Mouse (Mus musculus): ENCODE data around the gene Jak3.
"Not testable (repeated sequence)": the region's sequence is repeated elsewhere in the genome, so short reads cannot be mapped to it uniquely, and the experiment has no call there.

The Jak3 gene

DNA sequence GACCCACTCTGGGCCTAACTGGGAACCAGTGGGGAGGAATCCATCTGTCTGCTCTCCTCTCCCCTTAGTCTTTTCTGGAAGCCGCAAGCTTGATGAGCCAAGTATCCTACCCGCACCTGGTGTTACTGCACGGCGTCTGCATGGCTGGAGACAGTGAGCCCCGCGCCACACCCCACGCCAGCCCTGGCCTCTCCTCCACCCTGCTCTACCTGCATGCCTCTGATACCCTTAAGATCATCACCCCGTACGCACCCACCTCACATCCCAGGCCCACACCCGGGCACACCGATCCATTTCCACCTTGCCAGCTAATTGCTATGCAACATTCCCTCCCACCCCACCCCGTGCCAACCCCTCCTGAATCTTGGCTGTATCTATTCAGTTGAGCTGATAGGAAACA, 6.7 kb downstream of the Jak3 start:
- no peak for ATAC-seq (ENCODE audit: insufficient number of reproducible peaks, low FRiP score, low TSS enrichment)

DNA sequence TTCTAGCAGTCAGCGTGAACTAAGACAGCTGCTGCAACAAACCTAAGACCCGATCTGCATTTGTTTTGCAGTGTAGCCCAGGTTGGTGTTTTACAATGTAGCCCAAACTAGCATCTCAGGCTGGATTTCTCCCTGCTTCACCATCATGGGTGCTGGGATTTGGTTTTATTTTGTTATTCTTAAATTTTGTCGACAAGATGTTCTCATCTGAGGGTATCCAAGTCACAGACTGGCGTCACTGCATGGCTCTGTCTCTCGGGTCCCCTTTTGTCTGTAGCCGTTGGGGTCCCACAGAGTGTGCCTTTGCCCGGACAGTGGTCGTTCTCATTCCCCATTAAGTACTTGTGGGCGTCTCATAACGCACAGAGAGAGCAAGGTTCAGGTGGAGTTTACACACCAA, 8.6 kb downstream of the Jak3 start:
- no peak for ATAC-seq (ENCODE audit: insufficient number of reproducible peaks, low FRiP score, low TSS enrichment)

DNA sequence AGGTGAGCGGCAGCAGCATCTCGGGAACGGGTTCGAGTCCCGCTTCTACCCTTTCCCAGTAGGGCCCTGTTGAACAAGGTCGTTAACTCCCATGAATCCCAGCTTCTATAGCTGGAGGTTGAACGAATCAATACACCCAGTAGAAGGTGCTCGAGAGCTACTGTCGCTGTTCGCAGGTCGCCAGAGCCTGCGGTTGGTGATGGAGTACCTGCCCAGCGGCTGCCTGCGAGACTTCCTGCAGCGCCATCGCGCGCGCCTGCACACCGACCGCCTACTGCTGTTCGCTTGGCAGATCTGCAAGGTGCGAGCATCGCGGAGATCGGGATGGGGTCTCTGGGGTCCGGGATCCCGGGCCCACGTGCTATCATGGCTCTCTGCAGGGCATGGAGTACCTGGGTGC, 9.5 kb downstream of the Jak3 start:
- no peak for ATAC-seq (ENCODE audit: insufficient number of reproducible peaks, low FRiP score, low TSS enrichment)

DNA sequence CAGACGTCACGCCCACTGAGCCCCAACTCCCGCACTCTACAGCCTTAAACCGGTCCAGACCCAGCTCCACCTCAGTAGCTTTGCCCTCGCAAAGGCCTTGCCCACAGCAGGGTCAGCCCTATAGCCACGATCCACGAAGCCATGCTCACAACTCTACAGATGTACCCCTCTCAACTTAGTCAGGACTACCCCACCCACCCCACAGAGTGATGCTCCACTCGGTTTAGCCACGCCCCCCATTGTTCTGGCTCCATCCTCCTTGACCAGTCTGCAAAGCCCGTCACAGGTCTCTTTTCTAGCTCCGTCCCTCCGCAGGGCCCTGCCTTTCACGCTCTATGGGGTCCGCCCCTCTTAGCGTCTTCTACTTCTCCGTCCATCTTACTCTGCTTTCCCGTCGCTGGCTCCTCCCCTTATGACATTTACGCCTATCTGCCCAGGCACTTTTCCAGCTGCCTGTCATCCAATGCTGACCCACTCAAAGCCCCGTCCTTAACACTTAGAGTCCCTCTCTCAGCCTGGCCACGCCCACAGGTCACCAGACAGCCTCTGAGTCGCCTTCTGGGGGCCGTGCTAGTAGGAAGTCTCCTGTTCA, 10.1 kb downstream of the Jak3 start:
- ATAC-seq (ENCODE audit: insufficient number of reproducible peaks, low FRiP score, low TSS enrichment), result no peak

DNA sequence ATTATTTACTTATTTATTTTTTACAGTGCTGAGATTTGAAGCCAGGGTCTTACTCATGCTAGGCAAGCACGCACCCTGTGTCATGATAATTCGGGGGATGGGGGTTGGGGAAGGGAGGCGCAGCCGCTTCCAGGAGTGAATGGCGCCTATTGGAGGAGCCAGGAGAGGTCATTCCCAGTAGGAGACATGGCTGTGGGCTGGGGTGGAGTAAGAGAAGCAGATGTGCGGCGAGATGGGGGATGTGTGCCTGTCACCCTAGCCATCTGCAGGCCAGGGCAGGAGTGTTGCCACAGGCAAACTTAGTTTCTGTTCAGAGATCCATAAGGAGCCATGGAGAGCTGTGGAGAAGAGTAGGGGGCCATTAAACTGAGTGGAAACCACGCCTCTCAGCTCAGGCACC, 11.5 kb downstream of the Jak3 start:
- no peak for ATAC-seq (ENCODE audit: insufficient number of reproducible peaks, low FRiP score, low TSS enrichment)

DNA sequence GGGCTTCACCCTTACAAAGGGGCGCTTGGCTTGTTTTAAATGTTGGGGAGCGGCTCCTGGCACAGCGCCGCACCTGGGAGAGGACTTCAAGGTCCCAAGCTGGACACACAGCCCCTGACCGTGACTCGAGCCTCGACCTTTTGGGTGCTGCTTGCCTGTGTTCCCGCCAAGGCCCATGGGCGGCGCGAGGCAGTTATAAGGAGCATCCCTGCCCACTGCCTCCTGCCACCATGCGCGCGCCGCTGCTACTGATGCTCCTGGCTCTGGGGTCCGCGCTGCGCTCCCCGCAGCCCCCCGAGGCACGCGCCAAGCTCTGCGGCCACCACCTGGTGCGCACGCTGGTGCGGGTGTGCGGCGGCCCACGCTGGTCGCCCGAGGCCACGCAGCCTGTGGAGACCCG, 12.9 kb downstream of the Jak3 start, which contains the start of gene Insl3:
Insl3 (plus strand) TSS at position 187 of the 400 bp plus-strand sequence.
- ATAC-seq (ENCODE audit: insufficient number of reproducible peaks, low FRiP score, low TSS enrichment), result no peak

DNA sequence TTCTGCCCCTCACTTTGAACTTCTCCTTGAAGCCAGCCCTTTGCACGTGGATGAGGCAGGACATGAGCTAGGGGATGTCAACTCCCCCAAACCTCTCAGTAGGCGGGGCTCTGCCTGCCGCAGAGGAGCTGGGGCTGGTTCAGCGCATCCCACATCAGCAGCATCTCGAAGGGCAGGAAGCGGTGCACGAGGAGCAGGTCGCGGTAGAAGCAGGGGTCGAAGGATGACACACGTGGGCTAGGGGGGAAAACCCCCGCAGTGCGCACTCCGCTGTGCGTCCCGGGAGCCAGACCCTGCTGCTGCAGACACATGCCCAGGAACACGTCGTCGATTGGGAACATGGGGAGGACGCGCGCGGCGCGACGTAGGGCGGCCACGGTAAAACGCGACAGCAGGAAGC, 16.4 kb downstream of the Jak3 start:
- no peak for ATAC-seq (ENCODE audit: insufficient number of reproducible peaks, low FRiP score, low TSS enrichment)

DNA sequence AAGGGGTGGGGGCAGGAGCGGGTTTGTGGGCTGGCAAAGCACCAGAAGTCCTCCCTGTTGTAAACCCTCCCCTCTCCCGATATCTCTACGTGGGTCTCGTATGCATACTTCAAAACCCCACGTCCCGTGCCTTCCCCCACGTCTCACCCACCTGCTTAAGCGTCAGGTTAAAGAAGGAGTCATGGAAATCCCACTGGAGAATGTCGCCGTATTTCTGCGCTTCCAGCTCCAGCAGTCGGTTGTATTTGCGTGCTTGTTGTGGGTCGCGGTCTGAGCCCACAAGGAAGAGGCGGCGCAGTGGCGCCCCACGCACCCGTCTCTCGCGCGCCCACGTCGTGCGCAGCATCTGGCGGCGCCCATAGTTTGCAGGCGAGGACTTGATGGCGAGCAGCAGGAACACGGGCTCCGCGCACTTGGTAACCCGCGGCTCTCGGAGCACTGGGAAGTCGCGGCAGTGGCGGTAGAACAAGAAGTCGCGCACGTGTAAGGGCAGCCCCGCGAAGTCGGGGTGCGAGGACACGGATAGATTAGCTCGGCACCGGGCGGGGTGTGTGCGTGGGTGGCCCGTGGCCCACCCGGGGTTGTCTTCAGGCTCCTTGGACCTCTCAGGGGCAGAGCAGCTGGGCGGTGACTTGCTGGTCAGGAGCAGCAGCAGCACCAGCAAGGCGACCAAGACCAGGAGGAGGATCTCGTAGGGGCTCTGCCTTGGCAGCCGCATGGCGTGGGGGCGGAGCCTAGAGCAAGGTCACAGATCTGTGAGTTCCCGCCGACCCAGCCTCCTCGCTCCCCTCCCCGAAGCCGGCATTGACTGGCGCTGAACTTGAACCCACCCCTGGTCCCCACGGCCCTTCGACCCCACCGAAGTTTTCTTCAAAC, 17.3 kb downstream of the Jak3 start:
- no peak for ATAC-seq (ENCODE audit: insufficient number of reproducible peaks, low FRiP score, low TSS enrichment)

DNA sequence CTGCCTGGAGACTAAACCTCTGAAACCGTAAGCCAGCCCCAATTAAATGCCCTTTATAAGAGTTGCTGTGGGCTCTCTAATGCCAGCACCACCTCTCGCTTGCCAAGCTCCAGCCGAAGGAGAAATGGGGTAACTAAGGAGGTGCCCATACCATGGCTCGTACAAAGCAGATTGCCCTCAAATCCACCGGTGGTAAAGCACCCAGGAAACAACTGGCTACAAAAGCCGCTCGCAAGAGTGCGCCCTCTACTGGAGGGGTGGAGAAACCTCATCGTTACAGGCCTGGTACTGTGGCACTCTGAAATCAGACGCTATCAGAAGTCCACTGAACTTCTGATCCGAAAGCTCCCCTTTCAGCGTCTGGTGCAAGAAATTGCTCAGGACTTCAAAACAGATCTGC, 19.4 kb downstream of the Jak3 start:
- ATAC-seq (ENCODE audit: insufficient number of reproducible peaks, low FRiP score, low TSS enrichment), result not testable (repeated sequence)

DNA sequence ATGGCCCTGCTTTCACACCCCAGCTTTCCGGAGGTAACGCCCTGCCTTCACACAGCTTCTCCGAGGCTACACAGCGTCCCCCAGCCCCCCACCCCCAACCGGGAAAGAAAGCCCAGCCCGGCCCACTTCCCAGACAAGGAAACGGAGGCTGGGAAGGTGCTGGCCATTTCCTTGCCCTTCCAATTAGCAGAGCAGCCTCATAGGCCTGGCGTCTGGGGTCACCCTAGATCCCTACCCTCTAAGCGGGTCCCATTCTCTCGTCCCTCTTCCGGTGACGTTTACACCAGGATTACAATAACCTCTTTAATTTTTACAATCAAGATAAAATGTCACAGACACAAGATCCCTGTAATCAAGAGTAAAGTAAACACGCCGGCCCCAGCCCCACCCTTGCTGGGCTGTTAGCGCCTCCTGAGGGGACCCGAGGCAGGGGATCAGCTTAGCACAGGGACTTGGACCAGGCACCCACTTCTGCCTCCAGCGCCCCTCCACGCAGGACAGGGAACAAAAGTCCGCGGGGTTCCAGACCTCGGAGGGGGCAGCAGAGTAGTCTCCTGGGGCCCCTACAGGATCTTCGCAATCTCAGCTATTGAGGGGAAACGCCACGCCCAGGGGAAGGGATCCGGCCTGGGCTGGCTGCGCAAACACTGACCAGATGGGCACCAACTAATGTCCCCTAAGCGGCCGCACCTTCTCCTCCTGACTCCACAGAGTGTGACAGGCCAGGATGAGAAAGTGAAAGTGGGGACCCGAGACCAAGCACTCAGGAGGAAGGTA, 24.6 kb downstream of the Jak3 start:
- ATAC-seq (ENCODE audit: insufficient number of reproducible peaks, low FRiP score, low TSS enrichment), result no peak

DNA sequence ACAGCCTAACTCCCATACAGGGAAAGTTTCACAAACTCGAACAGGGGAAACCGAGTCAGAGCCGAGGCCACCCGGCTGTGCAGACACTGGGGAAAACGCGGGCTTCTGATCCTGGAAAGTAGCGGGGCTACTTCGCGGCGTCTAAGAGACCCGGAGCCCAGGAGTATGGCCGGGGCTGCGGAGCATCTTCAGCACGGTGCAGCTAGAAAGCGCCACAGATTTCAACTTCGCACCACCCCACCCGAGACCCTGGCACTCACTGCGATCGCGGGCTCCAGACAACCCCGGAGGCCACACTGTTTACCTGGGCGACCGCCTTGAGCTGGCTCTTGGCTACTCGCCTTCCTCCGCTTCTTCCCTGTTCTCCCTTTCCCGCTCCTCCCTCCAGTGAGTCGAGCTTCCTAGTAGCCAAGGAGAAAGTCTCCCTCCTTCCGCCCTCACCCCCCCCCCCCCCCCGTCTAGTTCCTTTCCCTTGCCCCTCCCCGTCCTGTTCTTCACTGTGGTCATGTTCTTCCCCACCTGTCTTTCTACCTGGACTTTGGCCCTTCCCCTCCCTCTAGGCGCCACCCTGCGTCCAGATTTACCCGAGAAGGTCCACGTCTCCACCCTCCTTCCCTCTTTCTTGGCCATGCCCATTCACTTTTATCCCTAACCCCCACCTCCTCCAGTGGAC, 25.5 kb downstream of the Jak3 start, which contains the start of gene B3gnt3:
B3gnt3 (minus strand) TSS at position 376 of the 673 bp plus-strand sequence.
- ATAC-seq (ENCODE audit: insufficient number of reproducible peaks, low FRiP score, low TSS enrichment), result no peak

DNA sequence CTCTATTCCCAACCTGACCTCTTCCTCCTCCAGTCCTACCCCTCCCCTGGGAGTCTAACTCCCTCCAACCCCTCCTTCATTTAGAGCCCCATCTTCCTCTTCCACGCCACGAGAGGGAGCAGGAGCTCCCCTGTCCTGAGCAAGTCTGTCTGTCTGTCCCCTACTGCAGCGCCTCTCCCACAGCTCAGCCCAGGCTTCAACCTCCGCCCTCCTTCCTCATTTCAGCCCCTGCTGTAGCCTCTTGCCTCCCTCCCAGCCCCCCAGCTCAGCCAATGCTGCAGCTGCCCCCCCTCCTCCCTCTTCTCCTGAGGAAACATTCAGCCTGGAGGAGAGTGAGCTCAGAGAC, 26.0 kb downstream of the Jak3 start:
- no peak for ATAC-seq (ENCODE audit: insufficient number of reproducible peaks, low FRiP score, low TSS enrichment)

DNA sequence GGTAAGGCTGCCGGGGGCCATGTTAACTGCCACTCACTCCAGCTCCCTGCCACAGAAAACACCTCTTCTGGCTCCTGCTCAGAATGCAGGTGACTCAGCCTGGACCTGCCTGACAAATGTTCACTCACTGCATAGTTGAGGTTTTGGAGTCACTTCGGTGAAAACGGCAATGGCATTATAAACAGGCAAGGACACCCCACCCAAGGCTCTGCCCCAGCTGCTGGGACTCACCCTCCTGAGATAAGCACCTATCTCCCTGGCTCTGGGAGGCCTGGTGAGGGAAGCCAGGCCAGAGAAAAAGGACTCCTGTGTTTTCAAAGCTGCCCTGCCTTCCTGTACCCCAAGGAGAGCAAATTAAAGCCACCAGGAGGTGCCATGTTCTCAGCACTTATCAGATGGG, 26.8 kb downstream of the Jak3 start:
- no peak for ATAC-seq (ENCODE audit: insufficient number of reproducible peaks, low FRiP score, low TSS enrichment)

DNA sequence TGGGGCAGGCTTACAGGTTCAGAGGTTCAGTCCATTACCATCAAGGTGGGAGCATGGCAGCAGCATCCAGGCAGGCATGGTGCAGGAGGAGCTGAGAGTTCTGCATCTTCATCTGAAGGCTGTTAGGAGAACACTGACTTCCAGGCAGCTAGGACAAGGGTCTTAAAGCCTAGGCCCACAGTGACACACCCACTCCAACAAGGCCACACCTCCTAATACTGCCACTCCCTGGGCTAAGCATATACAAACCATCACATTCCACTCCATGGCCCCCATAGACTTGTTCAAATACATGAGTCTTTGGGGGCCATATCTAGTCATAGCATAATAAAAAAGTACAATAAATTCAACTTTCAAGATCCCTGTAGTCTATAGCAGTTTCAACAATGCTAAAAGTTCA, 27.3 kb downstream of the Jak3 start:
- not testable (repeated sequence) for ATAC-seq (ENCODE audit: insufficient number of reproducible peaks, low FRiP score, low TSS enrichment)

DNA sequence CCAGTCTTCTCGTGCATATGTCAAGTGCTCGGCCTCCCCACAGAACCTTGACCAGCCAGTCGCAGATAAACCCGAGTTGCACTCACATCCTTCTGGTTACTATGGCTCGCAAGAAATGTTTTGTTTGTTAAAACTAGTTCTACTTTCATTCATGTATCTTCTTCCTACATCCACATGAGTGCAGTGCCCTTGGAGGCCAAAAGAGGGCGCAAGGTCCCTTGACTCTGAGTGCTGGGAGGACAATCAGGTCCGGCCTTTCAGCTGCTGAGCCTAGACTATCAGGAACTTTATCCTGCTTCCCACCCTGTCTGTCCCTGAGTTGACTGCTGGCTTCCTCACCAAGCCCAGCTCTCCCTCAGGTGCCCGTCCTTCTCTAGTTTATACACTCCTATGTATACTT, 31.8 kb downstream of the Jak3 start:
- no peak for ATAC-seq (ENCODE audit: insufficient number of reproducible peaks, low FRiP score, low TSS enrichment)

DNA sequence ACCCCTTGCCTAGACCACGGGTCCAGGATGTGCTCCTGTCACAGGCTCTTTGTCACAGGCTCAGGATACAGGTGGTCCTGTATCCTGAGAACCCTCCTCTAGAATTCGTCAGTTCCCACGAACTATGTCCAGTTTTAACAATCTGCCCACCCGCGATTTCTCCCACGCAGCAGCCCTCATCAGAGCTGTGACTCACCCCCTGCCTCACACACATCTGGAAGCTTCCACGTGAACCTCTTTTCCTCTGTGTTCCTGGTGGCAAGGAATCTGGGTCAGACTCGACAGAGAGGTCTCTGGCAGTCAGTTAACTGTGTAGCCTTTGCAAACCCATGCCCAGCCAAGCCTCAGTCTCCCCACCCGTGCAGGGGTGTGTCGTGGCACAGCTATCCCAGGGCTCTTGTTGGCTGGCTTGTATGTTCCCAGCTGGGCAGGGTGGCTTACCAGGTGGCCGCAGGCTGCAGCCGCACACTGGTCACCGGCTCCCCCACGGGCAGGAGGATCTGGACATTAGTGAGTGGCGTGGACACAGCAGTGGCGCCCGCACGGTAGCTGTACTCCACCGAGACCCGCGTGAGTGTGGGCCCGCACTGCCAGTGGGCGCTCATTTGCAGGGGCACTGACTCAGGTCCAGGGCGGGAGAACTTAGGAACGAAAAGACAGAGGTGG, 33.2 kb downstream of the Jak3 start:
- ATAC-seq (ENCODE audit: insufficient number of reproducible peaks, low FRiP score, low TSS enrichment), result peak; percentile 45

DNA sequence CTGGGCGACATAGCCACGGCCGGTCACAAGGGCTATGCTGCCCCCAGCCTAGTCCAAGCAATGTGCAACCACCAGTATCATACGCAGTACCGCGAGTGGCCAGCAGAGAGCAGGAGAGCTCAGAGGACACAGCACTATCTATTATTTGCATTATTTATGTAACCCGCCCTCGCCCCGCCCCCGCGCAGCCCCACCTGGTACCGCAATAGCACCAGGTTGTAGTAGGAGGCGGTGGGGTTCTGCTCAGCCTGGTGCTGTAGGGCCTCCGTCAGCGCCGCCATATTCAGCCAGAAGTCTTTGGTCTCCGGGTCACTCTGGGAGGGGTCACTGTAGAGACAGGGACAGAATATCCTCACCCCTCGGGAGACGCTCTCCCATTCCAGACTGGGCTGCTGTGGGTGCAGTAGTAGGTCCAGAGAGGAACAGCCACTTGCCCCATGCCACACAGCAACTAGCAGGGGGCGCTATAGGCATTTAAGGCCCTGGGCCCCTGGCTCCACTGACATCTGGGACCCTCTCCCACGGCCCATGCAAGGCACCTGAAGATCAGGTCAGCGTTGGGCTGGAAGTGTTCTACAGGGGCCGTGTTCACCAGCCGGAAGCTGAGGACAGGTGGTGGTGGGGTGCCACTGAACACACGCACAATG, 33.8 kb downstream of the Jak3 start:
- ATAC-seq (ENCODE audit: insufficient number of reproducible peaks, low FRiP score, low TSS enrichment), result peak; percentile 74

DNA sequence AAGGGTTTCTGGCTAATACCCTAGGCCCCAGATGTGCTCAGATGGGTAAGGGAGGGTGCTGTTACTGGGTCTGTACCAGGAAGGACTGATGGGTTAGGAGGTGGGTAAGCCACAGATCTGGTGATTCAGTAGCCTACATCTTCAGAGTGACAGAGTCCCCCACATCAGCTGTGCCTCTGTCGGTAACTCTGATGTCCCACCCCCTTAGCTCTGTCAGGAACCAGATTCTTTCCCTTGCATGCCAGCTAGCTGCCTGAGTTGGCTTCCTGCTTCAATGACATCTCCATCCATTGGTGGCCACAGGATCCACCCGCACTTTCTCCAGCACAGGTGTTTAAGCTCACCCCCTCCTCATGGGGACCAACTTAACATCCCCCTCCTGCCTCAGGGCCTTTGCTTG, 35.5 kb downstream of the Jak3 start:
- ATAC-seq (ENCODE audit: insufficient number of reproducible peaks, low FRiP score, low TSS enrichment), result no peak

DNA sequence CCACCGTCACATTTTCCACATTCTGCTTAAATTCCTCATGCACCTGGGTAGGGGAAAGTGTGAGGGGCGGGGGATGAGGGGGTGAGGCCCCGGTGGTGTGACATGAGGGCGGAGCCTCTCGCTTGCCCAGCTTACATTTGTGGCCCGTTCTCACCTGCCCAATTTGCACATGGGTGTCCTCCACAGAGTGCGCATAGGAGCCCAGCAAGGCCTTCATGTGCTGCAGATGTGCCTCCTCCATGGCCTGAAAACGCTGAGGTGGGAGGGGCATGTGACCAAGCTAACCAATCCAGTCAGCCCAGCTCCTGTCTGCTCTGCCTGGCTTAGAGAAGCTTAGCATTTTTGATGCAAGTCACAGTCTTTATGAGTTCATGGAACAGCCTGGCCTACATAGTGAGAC, 39.4 kb downstream of the Jak3 start:
- ATAC-seq (ENCODE audit: insufficient number of reproducible peaks, low FRiP score, low TSS enrichment), result no peak

DNA sequence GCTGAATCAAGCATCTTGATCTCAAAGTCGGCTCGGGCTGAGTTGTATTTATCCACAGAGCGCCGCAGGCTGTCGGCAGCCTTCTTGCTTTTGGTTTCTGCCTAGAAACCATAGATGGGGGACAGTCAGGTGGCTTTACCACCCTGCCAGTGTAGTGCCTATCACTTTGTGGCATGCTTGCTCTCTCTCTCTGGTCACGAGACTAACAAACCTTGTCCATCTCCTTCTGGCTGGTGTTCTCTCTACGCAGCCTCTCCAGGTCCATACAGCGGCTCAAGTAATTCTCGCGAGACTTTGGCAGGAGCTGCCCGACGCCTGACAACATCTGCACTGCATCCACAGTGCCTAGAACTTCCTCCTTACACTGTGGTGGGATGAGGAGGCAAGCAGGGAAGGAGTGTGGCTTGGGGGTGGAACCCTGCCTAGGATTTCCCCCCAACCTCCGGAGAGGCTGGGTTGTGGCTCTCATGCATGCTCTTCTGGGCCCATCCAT, 40.5 kb downstream of the Jak3 start:
- no peak for ATAC-seq (ENCODE audit: insufficient number of reproducible peaks, low FRiP score, low TSS enrichment)

Measured in cerebellum, adult (tissue).